24 mouse cellular contexts compared by ENCODE assay signal in genomic region chr15:100115416-100115815, GRCm38 (mm10).
"Had no signal": no experiment of that assay in that cellular context is flagged by ENCODE, and none has a peak within 500 bp of the region (broad histone marks: within the 10 kb centered on the region; RNA-seq: fewer than 3 reads in every experiment).

No protein-coding gene starts in this region.

- H3K27ac ChIP-seq: heart, adult 2 months; heart, embryonic 13.5 days; heart, embryonic 15.5 days; hindbrain, embryonic 13.5 days; hindbrain, embryonic 15.5 days; hindbrain, postnatal 0 days; kidney, embryonic 15.5 days; kidney, postnatal 0 days; limb, embryonic 13.5 days; limb, embryonic 15.5 days; liver, embryonic 12.5 days had no signal

- DNase-seq: gastrocnemius, postnatal 14 days; gastrocnemius, postnatal 36 days; heart, adult 11 months; heart, adult 2 months; heart, postnatal 14 days; heart, postnatal 36 days; kidney, adult 11 months; kidney, adult 2 months; kidney, adult 9 months; kidney, postnatal 14 days; kidney, postnatal 36 days; layer of hippocampus, adult 9-11 months; layer of hippocampus, postnatal 36 days; left cerebral cortex, postnatal 4 days had no signal

- H3K4me3 ChIP-seq: heart, adult 2 months; heart, embryonic 13.5 days; heart, embryonic 15.5 days; hindbrain, embryonic 13.5 days; hindbrain, embryonic 15.5 days; kidney, embryonic 15.5 days; limb, embryonic 13.5 days; limb, embryonic 15.5 days; liver, embryonic 12.5 days had no signal
